Mouse (Mus musculus) brain, embryonic 14.5 days (tissue): ENCODE results near the gene 1600014C23Rik.

Source experiments
- CTCF ChIP-seq: fragments of 200-500 bp; IDR thresholded peaks from 2 replicates; pipeline ENCODE4 v1.5.1; 2012; ENCODE audit warnings: inconsistent platforms, mild to moderate bottlenecking, moderate library complexity, borderline replicate concordance; ENCODE audit not compliant: insufficient read depth, insufficient read length; ENCODE audit errors: extremely low read depth
- POLR2A ChIP-seq: fragments of 200-500 bp; IDR thresholded peaks from 2 replicates; pipeline ENCODE4 v1.6.1; 2012; ENCODE audit warnings: mild to moderate bottlenecking, inconsistent platforms, borderline replicate concordance; ENCODE audit not compliant: poor library complexity, insufficient read depth, insufficient read length, severe bottlenecking; ENCODE audit errors: extremely low read depth

DNA sequence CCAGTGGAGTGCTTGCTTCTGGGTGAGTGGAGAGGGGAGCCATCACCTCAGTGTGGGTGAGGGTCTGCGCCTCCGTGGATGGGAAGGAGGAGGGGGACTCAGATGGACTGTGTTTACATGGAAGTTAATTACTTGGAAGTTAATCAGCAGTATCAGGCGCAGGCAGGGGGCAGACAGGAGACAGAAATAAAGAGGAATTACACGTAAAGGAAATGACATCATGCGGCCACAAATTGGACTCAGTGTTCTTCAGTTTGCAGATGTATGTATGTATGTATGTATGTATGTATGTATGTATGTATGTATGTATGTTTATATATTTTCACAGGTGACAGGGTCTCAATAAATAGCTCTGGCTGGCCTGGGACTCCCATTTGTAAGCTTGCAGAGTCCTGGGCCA, 26.8 kb downstream of the 1600014C23Rik start:
- no peak for TF ChIP-seq CTCF
- no peak for TF ChIP-seq POLR2A
